9 mouse cellular contexts compared by ENCODE assay signal in the genomic region with DNA sequence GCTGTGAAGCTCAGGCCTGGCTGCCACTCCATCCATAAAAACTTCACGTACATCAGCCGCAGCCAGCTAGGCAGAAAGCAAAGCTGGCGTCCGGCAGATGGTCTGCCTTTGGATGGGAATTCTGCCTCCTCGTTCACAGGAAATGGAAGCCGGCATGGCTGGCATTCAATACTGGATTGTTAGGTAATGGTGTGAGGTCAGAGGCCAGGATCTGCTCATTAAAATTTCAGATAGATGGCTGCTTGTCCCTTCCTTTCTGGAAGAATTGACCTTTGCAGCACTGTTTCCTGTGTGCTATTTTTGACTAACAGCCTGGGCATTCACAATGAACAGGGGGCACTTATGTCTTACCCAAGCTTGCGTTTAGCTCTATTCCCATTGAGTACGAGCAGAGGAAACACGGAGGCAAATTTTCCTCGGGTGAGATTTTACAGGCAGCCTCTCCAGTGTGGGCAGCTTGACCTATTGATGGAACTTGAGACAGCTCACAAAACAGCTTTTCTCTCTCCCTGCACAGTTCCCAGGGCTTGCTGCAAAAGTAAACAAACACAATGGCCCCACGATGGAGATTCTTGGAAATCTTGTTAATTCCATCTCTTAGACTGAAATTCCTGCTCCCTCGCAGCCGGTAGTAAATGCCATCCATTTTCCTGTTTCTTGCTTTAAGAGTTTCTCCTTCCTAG. TPM values are rescaled to one million over a fixed set of nuclear protein-coding genes. Genes with fewer than 3 reads are reported as not detected.
A peak's percentile ranks its signal among the peaks of the same experiment; 100 is the strongest.
DNase-seq lines count a peak whose midpoint lies in the region; ATAC-seq and TF ChIP-seq lines count a peak whose summit lies in the region.
"Had no signal": no experiment of that assay in that cellular context is flagged by ENCODE, and none has a peak within 500 bp of the region (broad histone marks: within the 10 kb centered on the region; RNA-seq: fewer than 3 reads in every experiment).

No protein-coding gene starts in this region.

- H3K4me2 ChIP-seq in hindbrain, embryonic 13.5 days = no peak overlapping the region
- H3K4me2 ChIP-seq in lung, postnatal 0 days (replicated peaks; ENCODE audit: low read depth, low read length) = no peak overlapping the region
- H3K4me2 ChIP-seq in intestine, postnatal 0 days (replicated peaks; ENCODE audit: low read depth) = no peak overlapping the region

- H3K9me3 ChIP-seq in hindbrain, embryonic 10.5 days = no peaks in the 10 kb centered on the region
- H3K9me3 ChIP-seq in hindbrain, embryonic 13.5 days = no peaks in the 10 kb centered on the region
- H3K9me3 ChIP-seq in lung, postnatal 0 days (ENCODE audit: low read length) = no peaks in the 10 kb centered on the region
- H3K9me3 ChIP-seq in intestine, postnatal 0 days (ENCODE audit: control insufficient read depth) = no peaks in the 10 kb centered on the region

- WGBS in hindbrain, embryonic 10.5 days = 19% methylated on average over 13 of the region's 13 CpGs
- 19% methylated on average over 13 of the region's 13 CpGs for whole genome bisulfite sequencing in hindbrain, embryonic 13.5 days
- 22% methylated on average over 13 of the region's 13 CpGs for WGBS in lung, postnatal 0 days
- WGBS in intestine, postnatal 0 days = 47% methylated on average over 13 of the region's 13 CpGs

- H3K27me3 ChIP-seq in hindbrain, embryonic 10.5 days (ENCODE audit: insufficient read depth, poor library complexity, severe bottlenecking) = peaks cover 29% of the 10 kb centered on the region
- H3K27me3 ChIP-seq in hindbrain, embryonic 13.5 days = peaks cover 26% of the 10 kb centered on the region
- H3K27me3 ChIP-seq in lung, postnatal 0 days (replicated peaks; ENCODE audit: insufficient read depth, low read length) = no peaks in the 10 kb centered on the region
- H3K27me3 ChIP-seq in intestine, postnatal 0 days (replicated peaks; ENCODE audit: control insufficient read depth, insufficient read depth, low read length) = peaks cover 32% of the 10 kb centered on the region

- peaks cover 45% of the 10 kb centered on the region for H3K4me1 ChIP-seq in hindbrain, embryonic 10.5 days (replicated peaks)
- peaks cover 27% of the 10 kb centered on the region for H3K4me1 ChIP-seq in hindbrain, embryonic 13.5 days (replicated peaks)
- peaks cover 27% of the 10 kb centered on the region; the same call in 1 of the 2 replicates for H3K4me1 ChIP-seq in lung, postnatal 0 days (ENCODE audit: insufficient read depth, low read depth, low read length)
- no peaks in the 10 kb centered on the region for H3K4me1 ChIP-seq in intestine, postnatal 0 days (replicated peaks; ENCODE audit: control insufficient read depth, insufficient read depth, low read length)

- H3K27ac ChIP-seq in hindbrain, embryonic 10.5 days = peak overlapping the region; percentile 69
- H3K27ac ChIP-seq in hindbrain, embryonic 13.5 days = no peak overlapping the region
- H3K27ac ChIP-seq in lung, postnatal 0 days (ENCODE audit: low read length) = peak overlapping the region; percentile 32; the same call in 1 of the 2 replicates
- no peak overlapping the region for H3K27ac ChIP-seq in intestine, postnatal 0 days (ENCODE audit: low read depth, low read length)

- no peaks in the 10 kb centered on the region for H3K36me3 ChIP-seq in hindbrain, embryonic 10.5 days
- H3K36me3 ChIP-seq in hindbrain, embryonic 13.5 days = no peaks in the 10 kb centered on the region
- H3K36me3 ChIP-seq in lung, postnatal 0 days (ENCODE audit: insufficient read depth, low read length) = no peaks in the 10 kb centered on the region
- no peaks in the 10 kb centered on the region for H3K36me3 ChIP-seq in intestine, postnatal 0 days (ENCODE audit: control insufficient read depth, insufficient read depth)

- TF ChIP-seq EP300 in lung, postnatal 0 days (IDR thresholded peaks at IDR 0.05) = peak; percentile 47; the same call in 1 of the 2 replicates

- H3K4me3 ChIP-seq in hindbrain, embryonic 10.5 days = no peak overlapping the region
- no peak overlapping the region for H3K4me3 ChIP-seq in hindbrain, embryonic 13.5 days
- H3K4me3 ChIP-seq in lung, postnatal 0 days (ENCODE audit: low read depth, low read length) = no peak overlapping the region
- no peak overlapping the region for H3K4me3 ChIP-seq in intestine, postnatal 0 days (ENCODE audit: low read depth, low read length)

- no peak overlapping the region for H3K9ac ChIP-seq in hindbrain, embryonic 13.5 days
- H3K9ac ChIP-seq in lung, postnatal 0 days (replicated peaks; ENCODE audit: low read depth) = no peak overlapping the region
- no peak overlapping the region for H3K9ac ChIP-seq in intestine, postnatal 0 days (ENCODE audit: low read depth, low read length)

- DNase-seq in hindbrain, embryonic 10.5 days (ENCODE audit: low spot score) = peak; percentile 68
- peak; percentile 76 for DNase-seq in embryo, embryonic 10 days (ENCODE audit: low spot score)
- DNase-seq in kidney, adult 18-20 months = peak; percentile 26
- DNase-seq in lung, postnatal 0 days (ENCODE audit: low spot score) = peak; percentile 71
- no peak for DNase-seq in left cerebral cortex, adult 8-10 months (ENCODE audit: low spot score in 2 of 2)
- DNase-seq in gastrocnemius, postnatal 14 days = no peak

- ATAC-seq in hindbrain, embryonic 13.5 days (ENCODE audit: low FRiP score) = no peak
- ATAC-seq in lung, postnatal 0 days = peak; percentile 58
- no peak for ATAC-seq in intestine, postnatal 0 days

- intact Hi-C loops in gastrocnemius, postnatal 14 days (cut with DNase I; ENCODE audit: low total_unique reads) = loop anchor here (5.0 to 10.0 kb wide), 2 partner anchors 117 to 271 kb away; no protein-coding TSS in a partner anchor

- no peak for TF ChIP-seq CTCF in lung, postnatal 0 days (IDR thresholded peaks at IDR 0.05)
- TF ChIP-seq CTCF in intestine, postnatal 0 days (IDR thresholded peaks at IDR 0.05; ENCODE audit: low read depth) = no peak

RNA-seq across cellular contexts. Expression of a gene that starts 4.0 kb away (rescaled TPM):
- polyA plus RNA-seq in hindbrain, embryonic 10.5 days (2016; fragmentation: Nextera tagmentation; extraction: Ambion mirVana) = 2.0 TPM in 2 replicates
- 2.6 and 3.1 TPM in 2 replicates for polyA plus RNA-seq in hindbrain, embryonic 13.5 days (2015; fragmentation: Nextera tagmentation; extraction: Ambion mirVana)
- polyA plus RNA-seq in lung, postnatal 0 days (2015; fragmentation: Nextera tagmentation; extraction: Ambion mirVana) = 2.5 and 2.6 TPM in 2 replicates
- 1 to 10 TPM; 3.1 to 5.6 (median 3.8) TPM for total RNA-seq in left cerebral cortex, adult 8-10 months (2022)
- polyA plus RNA-seq in intestine, postnatal 0 days (2015; fragmentation: Nextera tagmentation; extraction: Ambion mirVana) = 1.0 and 2.0 TPM in 2 replicates
- 1 to 10 TPM; 4.6 to 6.9 TPM for total RNA-seq in gastrocnemius, postnatal 14 days (2021)
- total RNA-seq: MEL had no signal

Comparison
In these comparisons a context has a peak if more than half of its experiments do, and no peak if none do; other contexts are left out.
1. H3K27ac ChIP-seq: peak in hindbrain, embryonic 10.5 days (single experiment) and lung, postnatal 0 days (single experiment); none in hindbrain, embryonic 13.5 days (single experiment) and intestine, postnatal 0 days (single experiment).
2. DNase-seq: peak in hindbrain, embryonic 10.5 days (single experiment), embryo, embryonic 10 days (single experiment), kidney, adult 18-20 months (single experiment) and lung, postnatal 0 days (single experiment); none in left cerebral cortex, adult 8-10 months (0 of 2) and gastrocnemius, postnatal 14 days (single experiment).